Mouse (Mus musculus) adrenal gland, adult 18-20 months (tissue): ENCODE data around the gene Slc52a3. TPM values are rescaled to one million over a fixed set of nuclear protein-coding genes. Genes with fewer than 3 reads are reported as not detected.

Experiments
- DNase-seq, 2 experiments: peaks; one replicate each; pipeline ENCODE4 v3.0.0; 2021 to 2022; ENCODE audit warnings: low spot score in 2 of 2
- total RNA-seq, 2 experiments: library from RNA; stranded (reverse); gene quantifications; 1 replicate in 1 of 2; 2 replicates in 1 of 2; pipeline ENCODE4 v1.2.3; 2021

The Slc52a3 gene
- total RNA-seq, 2 experiments from 2014 or later: 3.9 to 5.6 TPM

DNA sequence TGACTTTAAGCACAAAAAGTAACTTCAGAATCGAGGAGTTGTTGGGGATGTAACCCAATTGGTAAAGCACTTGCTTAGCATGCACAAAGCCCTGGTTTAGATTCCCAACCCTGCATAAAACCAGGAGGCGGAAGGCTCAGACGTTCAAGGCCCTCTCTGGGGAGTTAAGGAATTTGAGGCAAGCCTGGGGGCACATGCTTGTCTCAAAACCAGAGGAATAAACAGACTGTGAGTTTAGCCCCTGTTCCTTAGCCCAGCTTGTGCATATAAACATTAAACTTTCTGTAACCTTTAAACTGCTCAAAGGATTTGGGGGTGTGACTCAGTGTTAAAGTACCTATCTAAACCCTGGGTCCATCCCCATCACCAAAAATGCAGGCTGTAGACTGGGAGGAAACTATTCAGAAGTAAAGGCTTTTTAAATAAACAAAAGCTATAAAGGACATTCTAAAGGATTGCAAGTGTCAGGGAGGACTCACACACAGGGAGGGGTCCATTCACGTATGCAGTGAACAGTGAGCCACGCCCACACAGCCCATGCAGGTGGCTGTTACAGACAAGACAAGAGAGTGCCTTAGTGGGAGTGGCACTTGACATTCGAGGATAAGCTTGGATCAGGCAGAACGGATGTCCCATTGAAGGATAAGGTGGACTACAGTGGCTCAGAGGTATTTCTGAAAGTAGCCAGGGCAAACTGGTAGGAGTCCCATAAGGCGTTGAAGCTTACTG lies 1.6 kb downstream of the Slc52a3 start:
- DNase-seq: no peak

- DNase-seq: no peak
Measured at GRCm38 (mm10) chr2:151998505-151998899, 2.2 kb downstream of the Slc52a3 start.

DNA sequence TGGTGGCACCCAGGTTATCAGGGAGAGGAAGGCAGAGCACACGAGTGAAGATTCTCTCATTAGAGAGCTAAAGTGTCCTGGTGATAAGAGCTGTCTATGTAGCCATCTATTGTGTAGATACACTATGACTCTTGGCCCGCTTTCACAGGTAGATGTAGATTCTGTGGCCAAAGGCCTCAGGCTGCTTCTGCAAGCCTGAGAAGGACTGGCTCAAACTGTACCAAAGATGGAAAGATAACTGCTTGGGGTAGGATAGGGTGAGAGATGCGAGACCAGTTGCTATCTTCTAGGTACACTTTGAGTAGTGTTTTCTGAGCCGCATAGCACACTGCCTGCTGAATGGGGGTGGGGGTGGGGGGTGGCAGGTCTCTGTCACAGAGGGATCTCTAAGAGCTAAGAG lies 2.6 kb downstream of the Slc52a3 start:
- DNase-seq: no peak

GRCm38 (mm10) chr2:151999669-152000290 lies 3.5 kb downstream of the Slc52a3 start:
- no peak for DNase-seq

- no peak for DNase-seq
Measured at GRCm38 (mm10) chr2:152000291-152000679, 4.0 kb downstream of the Slc52a3 start.

GRCm38 (mm10) chr2:152000735-152001134 lies 4.4 kb downstream of the Slc52a3 start:
- no peak for DNase-seq

GRCm38 (mm10) chr2:152002529-152002928 lies 6.2 kb downstream of the Slc52a3 start:
- DNase-seq: no peak

GRCm38 (mm10) chr2:152007783-152008182 lies 11.5 kb downstream of the Slc52a3 start:
- peak in 1 of 2 experiments; percentile 47 for DNase-seq

DNA sequence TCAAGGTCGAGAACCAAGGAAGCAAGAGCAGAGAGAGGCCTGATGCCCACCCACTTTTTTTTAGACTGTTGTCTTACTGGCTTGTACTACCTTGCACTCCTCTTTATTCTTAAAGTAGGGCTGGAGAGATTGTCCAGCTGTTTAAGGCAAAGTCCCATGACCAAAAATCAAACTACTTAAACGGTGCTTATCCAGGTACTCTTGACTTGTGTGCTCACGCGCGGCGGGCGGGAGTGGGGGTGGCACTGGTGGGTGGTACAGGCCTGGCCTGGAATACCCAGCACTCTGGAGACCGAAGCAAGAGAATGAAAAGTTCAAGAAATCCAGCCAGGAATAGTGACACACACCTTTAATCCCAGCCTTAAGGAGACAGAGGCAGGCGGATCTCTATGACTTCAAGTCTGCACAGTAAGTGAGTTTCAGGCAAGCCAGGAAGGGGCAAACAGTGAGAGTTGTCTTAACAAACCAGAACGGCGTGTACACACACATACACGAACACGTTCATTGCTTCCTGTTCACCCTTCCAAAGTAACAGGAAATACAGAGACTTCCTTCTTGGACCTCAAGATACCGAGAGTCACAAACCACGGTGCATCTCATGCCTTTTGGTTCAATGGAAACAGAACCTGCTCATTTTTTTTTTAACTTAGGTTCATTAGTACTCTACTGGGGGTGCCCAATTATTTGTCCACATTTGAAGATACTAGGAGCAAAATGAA lies 12.9 kb downstream of the Slc52a3 start:
- DNase-seq: no peak

- no peak for DNase-seq
Measured at GRCm38 (mm10) chr2:152010251-152010650, 13.9 kb downstream of the Slc52a3 start.

GRCm38 (mm10) chr2:152010661-152011060 lies 14.3 kb downstream of the Slc52a3 start:
- no peak for DNase-seq

DNA sequence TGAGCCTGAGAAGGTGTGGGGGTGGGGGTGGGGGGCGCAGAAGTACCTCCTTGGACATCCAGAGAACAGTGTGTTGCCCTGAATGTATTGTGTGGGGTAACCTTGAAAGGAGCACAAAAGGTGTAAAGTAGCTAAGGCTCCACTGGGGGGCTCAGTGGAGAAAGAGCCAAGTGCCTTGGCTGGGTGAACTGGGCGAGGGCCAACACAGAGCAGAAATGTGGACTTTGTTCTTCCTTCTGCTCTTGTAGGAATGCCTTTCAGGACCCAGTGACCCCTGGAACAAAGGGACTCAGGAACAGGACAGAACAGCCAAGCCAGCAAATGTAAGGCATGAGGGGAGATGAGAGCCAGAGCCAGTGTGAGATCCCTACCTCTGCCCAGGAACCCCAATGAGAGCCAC lies 15.4 kb downstream of the Slc52a3 start:
- no peak for DNase-seq

GRCm38 (mm10) chr2:152012222-152012621 lies 15.9 kb downstream of the Slc52a3 start:
- DNase-seq: no peak

DNA sequence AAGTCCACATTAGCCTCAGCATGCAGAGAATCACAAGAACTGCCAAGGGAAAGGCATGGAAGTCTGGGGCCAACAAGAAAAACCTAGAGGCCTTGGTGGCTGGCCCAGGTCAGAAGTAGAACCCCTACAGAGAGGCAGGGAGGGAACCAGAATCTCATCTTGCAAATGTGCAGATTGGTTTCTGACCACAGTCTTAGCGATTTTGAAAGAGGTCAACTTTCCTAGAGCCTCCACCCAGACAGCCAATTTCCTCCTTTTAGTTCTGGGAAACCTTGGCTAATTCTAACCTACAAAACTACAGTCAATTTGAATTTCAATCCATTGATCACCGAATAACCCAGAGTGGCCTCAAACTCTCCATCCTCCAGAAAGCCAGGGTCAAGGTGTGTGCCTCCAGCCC lies 16.4 kb downstream of the Slc52a3 start:
- no peak for DNase-seq

- no peak for DNase-seq
Measured at GRCm38 (mm10) chr2:152015997-152016396, 19.7 kb downstream of the Slc52a3 start.

GRCm38 (mm10) chr2:152016666-152017065 lies 20.4 kb downstream of the Slc52a3 start:
- no peak for DNase-seq

GRCm38 (mm10) chr2:152020255-152020654 lies 23.9 kb downstream of the Slc52a3 start:
- DNase-seq: peak; percentile 43 to 47

DNA sequence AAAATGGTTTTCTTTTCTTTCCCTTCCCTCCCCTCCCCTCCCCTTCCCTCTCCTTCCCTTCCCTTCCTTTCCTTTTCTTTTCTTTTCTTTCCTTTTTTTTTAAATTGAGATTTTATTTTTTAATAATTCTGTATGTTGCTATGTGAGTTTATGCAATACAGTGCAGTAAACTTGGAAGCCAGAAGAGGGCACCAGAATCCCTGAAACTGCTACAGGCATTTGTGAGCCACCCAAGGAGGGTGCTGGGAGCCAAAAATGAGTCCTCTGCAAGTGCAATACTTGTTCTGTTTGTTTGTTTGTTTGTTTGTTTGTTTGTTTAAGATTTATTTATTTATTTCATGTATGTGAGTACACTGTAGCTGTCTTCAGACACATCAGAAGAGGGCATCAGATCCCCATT lies 25.7 kb downstream of the Slc52a3 start:
- no peak for DNase-seq

- no peak for DNase-seq
Measured at GRCm38 (mm10) chr2:152024883-152025422, 28.6 kb downstream of the Slc52a3 start.

DNA sequence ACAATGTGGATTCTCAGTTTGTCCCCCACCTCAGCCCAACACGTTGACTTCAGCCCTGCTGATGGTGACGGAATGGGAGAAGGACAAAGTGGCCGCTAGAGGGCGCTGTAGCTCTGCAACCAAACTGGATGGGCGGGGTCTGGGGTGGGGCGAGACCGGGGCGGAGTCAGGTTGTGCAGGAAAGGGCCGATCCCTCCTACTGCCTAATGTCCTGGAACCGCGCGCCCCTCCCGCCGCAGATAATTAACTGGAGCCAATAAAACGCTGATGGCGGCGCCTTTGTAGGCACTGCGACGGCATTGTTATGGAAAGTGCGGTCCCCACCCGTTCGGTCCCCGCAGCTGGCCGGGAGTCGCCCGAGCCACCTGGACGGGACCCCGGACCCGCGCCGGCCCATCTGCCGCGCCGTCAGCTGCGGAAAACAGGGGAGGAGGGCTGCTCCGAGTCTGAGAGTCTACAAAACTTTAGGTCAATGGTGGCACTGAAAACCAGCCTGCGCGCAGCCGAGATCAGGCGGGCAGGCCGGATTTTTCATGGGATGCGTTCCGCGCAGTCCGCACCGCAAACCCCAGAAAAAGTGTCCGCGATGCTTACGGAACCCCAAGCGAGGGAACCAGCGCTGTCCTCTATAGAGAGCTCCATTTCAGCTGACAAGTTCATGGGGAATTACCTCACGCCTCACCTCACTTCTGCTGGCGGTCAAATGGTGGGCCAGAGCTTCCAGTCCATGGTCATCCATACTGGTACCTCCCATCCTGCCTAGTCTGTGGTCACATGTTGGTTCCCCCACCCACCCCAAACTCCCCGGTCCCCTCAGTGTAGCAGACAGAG lies 33.2 kb downstream of the Slc52a3 start:
- DNase-seq: peak; percentile 89 to 91

DNA sequence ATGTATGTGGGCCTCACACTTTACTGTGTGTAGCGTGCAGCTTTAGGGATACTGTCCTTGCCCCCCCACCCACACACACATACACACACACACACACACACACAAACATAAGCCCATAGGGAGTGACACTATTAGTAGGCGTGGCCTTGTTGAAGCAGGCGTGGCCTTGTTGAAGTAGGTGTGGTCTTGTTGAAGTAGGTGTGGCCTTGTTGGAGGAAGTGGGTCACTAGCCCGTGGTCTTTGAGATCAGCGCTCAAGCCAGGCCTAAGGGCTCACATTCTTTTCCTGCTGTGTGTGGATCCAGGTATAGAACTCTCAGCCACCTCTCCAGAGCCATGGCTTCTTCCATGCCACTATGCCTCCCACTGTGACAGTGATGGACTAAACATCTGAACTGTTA lies 34.7 kb downstream of the Slc52a3 start:
- no peak for DNase-seq
